Mouse (Mus musculus) CH12.LX (cell line): ENCODE results near the gene Ube2v1. TPM values are rescaled to one million over a fixed set of nuclear protein-coding genes. Genes with fewer than 3 reads are reported as not detected.

Experiments
- DNase-seq: peaks from one replicate; pipeline ENCODE4 v3.0.0-alpha.2; 2013; ENCODE audit errors: extremely low read depth
- H3K27ac ChIP-seq: 2 replicates; pipeline ENCODE4 v1.5.1; 2012; ENCODE audit warnings: low read depth, mild to moderate bottlenecking, control low read depth, moderate library complexity; ENCODE audit not compliant: insufficient read depth
- H3K27me3 ChIP-seq: replicated peaks from 2 replicates; pipeline ENCODE3; 2012; ENCODE audit warnings: inconsistent platforms
- H3K36me3 ChIP-seq, 2 experiments: replicated peaks in 1 of 2; 2 replicates each; pipeline versions ENCODE3 to v1.6.1; 2012; ENCODE audit warnings: inconsistent platforms in 1 of 2, low read length in 1 of 2, mild to moderate bottlenecking in 1 of 2, mixed read lengths in 1 of 2, moderate library complexity in 1 of 2; ENCODE audit not compliant: control insufficient read depth in 1 of 2, insufficient read depth in 1 of 2
- H3K4me1 ChIP-seq, 2 experiments: 2 replicates each; pipeline ENCODE4 v1.6.1; 2012; ENCODE audit warnings: inconsistent platforms in 1 of 2, moderate library complexity in 1 of 2; ENCODE audit not compliant: insufficient read depth in 2 of 2, control insufficient read depth in 1 of 2
- H3K4me2 ChIP-seq: 2 replicates; pipeline ENCODE4 v1.6.1; 2012; ENCODE audit warnings: low read depth, mild to moderate bottlenecking, control low read depth; ENCODE audit not compliant: poor library complexity, insufficient read depth, severe bottlenecking
- H3K4me3 ChIP-seq, 3 experiments: fragments of 150-350 bp in 1 of 3; sonication (generic) in 1 of 3; replicated peaks in 1 of 3; 2 replicates each; pipeline versions ENCODE3 to v1.5.1; 2011 to 2012; ENCODE audit warnings: low read depth in 2 of 3, low read length in 2 of 3, mild to moderate bottlenecking in 2 of 3, moderate library complexity in 2 of 3, control low read depth in 1 of 3, improper control_type of control experiment in 1 of 3, inconsistent platforms in 1 of 3, mixed read lengths in 1 of 3; ENCODE audit not compliant: poor library complexity in 1 of 3
- H3K79me2 ChIP-seq: replicated peaks from 2 replicates; pipeline ENCODE4 v1.6.1; 2012; ENCODE audit warnings: mild to moderate bottlenecking, moderate library complexity; ENCODE audit not compliant: control insufficient read depth, poor library complexity, insufficient read depth, severe bottlenecking; ENCODE audit errors: extremely low read depth
- H3K9ac ChIP-seq: 2 replicates; pipeline ENCODE4 v1.6.1; 2012; ENCODE audit warnings: low read depth, mild to moderate bottlenecking, control low read depth, moderate library complexity; ENCODE audit not compliant: insufficient read depth
- H3K9me3 ChIP-seq: replicated peaks from 2 replicates; pipeline ENCODE3; 2012; ENCODE audit warnings: low read length, inconsistent platforms, mixed read lengths
- BHLHE40 ChIP-seq: IDR thresholded peaks from 2 replicates; pipeline ENCODE4 v1.6.1; 2011; ENCODE audit warnings: mild to moderate bottlenecking, low read depth, low read length, improper control_type of control experiment
- CHD2 ChIP-seq: IDR thresholded peaks from 2 replicates; pipeline ENCODE4 v1.6.1; 2011; ENCODE audit warnings: low read length, improper control_type of control experiment
- EP300 ChIP-seq: IDR thresholded peaks from 2 replicates; pipeline ENCODE4 v1.6.1; 2011; ENCODE audit warnings: low read length, improper control_type of control experiment
- ETS1 ChIP-seq: conservative IDR thresholded peaks from 2 replicates; pipeline ENCODE4 v1.6.1; 2012; ENCODE audit warnings: low read depth, mild to moderate bottlenecking, inconsistent platforms, low read length, improper control_type of control experiment, moderate library complexity
- GABPA ChIP-seq: IDR thresholded peaks from 2 replicates; pipeline ENCODE4 v1.6.1; 2012; ENCODE audit warnings: low read depth, low read length, improper control_type of control experiment, inconsistent platforms; ENCODE audit not compliant: insufficient replicate concordance
- HCFC1 ChIP-seq: IDR thresholded peaks from 2 replicates; pipeline ENCODE4 v1.6.1; 2012; ENCODE audit warnings: low read depth, mild to moderate bottlenecking, inconsistent platforms, low read length, improper control_type of control experiment
- IRF4 ChIP-seq: IDR thresholded peaks from 2 replicates; pipeline ENCODE4 v1.6.1; 2014; ENCODE audit warnings: low read depth, mild to moderate bottlenecking, inconsistent platforms, low read length, improper control_type of control experiment
- KAT2A ChIP-seq: IDR thresholded peaks from 2 replicates; pipeline ENCODE4 v1.6.1; 2012; ENCODE audit warnings: low read length, improper control_type of control experiment, inconsistent platforms; ENCODE audit not compliant: insufficient replicate concordance
- MAFK ChIP-seq: IDR thresholded peaks from 2 replicates; pipeline ENCODE4 v1.6.1; 2011; ENCODE audit warnings: low read length, improper control_type of control experiment; ENCODE audit not compliant: insufficient replicate concordance
- MAX ChIP-seq: IDR thresholded peaks from 2 replicates; pipeline ENCODE4 v1.6.1; 2011; ENCODE audit warnings: low read length, improper control_type of control experiment
- MAZ ChIP-seq: IDR thresholded peaks from 2 replicates; pipeline ENCODE4 v1.6.1; 2012; ENCODE audit warnings: low read depth, mild to moderate bottlenecking, inconsistent platforms, low read length, improper control_type of control experiment, moderate library complexity
- MEF2A ChIP-seq: IDR thresholded peaks from 2 replicates; pipeline ENCODE4 v1.6.1; 2014; ENCODE audit warnings: low read depth, mild to moderate bottlenecking, inconsistent platforms, low read length, improper control_type of control experiment, borderline replicate concordance
- NRF1 ChIP-seq: IDR thresholded peaks from 2 replicates; pipeline ENCODE4 v1.6.1; 2014; ENCODE audit warnings: low read depth, mild to moderate bottlenecking, inconsistent platforms, low read length, improper control_type of control experiment, moderate library complexity
- POLR2A ChIP-seq: IDR thresholded peaks from 2 replicates; pipeline ENCODE4 v1.6.1; 2011; ENCODE audit warnings: low read depth, mild to moderate bottlenecking, improper control_type of control experiment, low read length
- RAD21 ChIP-seq: IDR thresholded peaks from 2 replicates; pipeline ENCODE4 v1.6.1; 2011; ENCODE audit warnings: low read depth, mild to moderate bottlenecking, low read length, improper control_type of control experiment, moderate library complexity
- SIN3A ChIP-seq: IDR thresholded peaks from 2 replicates; pipeline ENCODE4 v1.6.1; 2012; ENCODE audit warnings: low read length, improper control_type of control experiment, inconsistent platforms
- SMC3 ChIP-seq: IDR thresholded peaks from 2 replicates; pipeline ENCODE4 v1.6.1; 2011; ENCODE audit warnings: low read depth, low read length, improper control_type of control experiment
- TCF12 ChIP-seq: IDR thresholded peaks from 2 replicates; pipeline ENCODE4 v1.6.1; 2014; ENCODE audit warnings: low read depth, mild to moderate bottlenecking, inconsistent platforms, low read length, improper control_type of control experiment
- UBTF ChIP-seq: IDR thresholded peaks from 2 replicates; pipeline ENCODE4 v1.6.1; 2012; ENCODE audit warnings: low read depth, mild to moderate bottlenecking, inconsistent platforms, low read length, improper control_type of control experiment, moderate library complexity
- ZC3H11A ChIP-seq: IDR thresholded peaks from 2 replicates; pipeline ENCODE4 v1.6.1; 2012; ENCODE audit warnings: low read depth, mild to moderate bottlenecking, inconsistent platforms, low read length, improper control_type of control experiment
- ZMIZ1 ChIP-seq: IDR thresholded peaks from 2 replicates; pipeline ENCODE4 v1.6.1; 2012; ENCODE audit warnings: low read depth, mild to moderate bottlenecking, inconsistent platforms, low read length, improper control_type of control experiment
- dilution Hi-C: fragments of 300-500 bp; cut with MboI; formaldehyde crosslinking; loops from 2 replicates; pipeline ENCODE4 v1.14.3; 2020; ENCODE audit warnings: low sequenced_read_pairs; ENCODE audit not compliant: extremely low pct_unique_long_range_greater_than_20kb, extremely low pct_ligation_motif_present
- in situ Hi-C: fragments of 300-500 bp; cut with MboI; formaldehyde crosslinking; loops from 3 replicates; pipeline ENCODE4 v1.14.3; 2019; ENCODE audit warnings: low sequenced_read_pairs, low pct_ligation_motif_present, low pct_unique_long_range_greater_than_20kb, mixed read lengths
- polyA plus RNA-seq: library from polyadenylated mRNA; unstranded; fragments of >175 nt; gene quantifications from 2 replicates; pipeline ENCODE4 v1.2.1, GENCODE M21; 2012; ENCODE audit warnings: low read depth; ENCODE audit not compliant: insufficient read length
- total RNA-seq, 2 experiments: library from RNA; depleted of rRNA; stranded (reverse); fragments of 300-350 nt in 1 of 2; fragments of >200 nt in 1 of 2; gene quantifications; 2 replicates each; pipeline ENCODE4 v1.2.3; 2012 to 2014

The Ube2v1 gene
- total and polyA plus RNA-seq, 3 experiments, result 92.8 to 184 (median 126) TPM

GRCm38 (mm10) chr2:167568112-167568511, 63.8 kb downstream of the Ube2v1 start:
- dilution Hi-C loops (no loop called here), in situ Hi-C loops (no loop called here)
- H3K79me2 ChIP-seq, result no peaks in the 10 kb centered on the region
- peaks cover 33 to 69% of the 10 kb centered on the region in 2 experiments for H3K4me1 ChIP-seq
- H3K36me3 ChIP-seq, result peaks cover 0 to 33% of the 10 kb centered on the region in 2 experiments
- H3K9ac ChIP-seq, result no peak overlapping the region
- H3K27ac ChIP-seq, result no peak overlapping the region
- H3K27me3 ChIP-seq, result no peaks in the 10 kb centered on the region
- H3K4me2 ChIP-seq, result no peak overlapping the region
- H3K9me3 ChIP-seq, result no peaks in the 10 kb centered on the region
- DNase-seq, result no peak
- no peak overlapping the region for H3K4me3 ChIP-seq
- no peak for TF ChIP-seq CHD2
- no peak for TF ChIP-seq SIN3A
- no peak for TF ChIP-seq UBTF
- no peak for TF ChIP-seq ZMIZ1
- TF ChIP-seq NRF1, result no peak

DNA sequence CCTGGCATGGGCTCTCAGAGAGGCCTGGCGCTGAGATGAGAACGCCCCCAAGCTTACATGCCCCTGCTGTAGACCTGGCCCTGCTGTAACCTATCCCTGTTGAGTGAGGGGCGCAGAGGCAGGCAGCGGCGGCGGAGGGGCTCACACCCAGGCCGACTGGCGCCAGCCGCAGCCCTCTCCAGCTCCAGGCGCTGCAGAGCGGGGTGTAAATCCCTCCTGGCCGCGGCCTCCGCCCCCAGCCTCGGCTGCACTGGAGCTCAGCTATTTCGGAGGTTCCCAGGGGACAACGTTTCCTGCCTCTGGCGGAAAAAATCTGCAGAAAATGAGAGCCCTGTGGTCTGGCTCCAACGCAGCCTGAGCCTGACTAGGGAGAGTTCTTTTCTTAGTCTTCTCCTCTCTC, 66.2 kb downstream of the Ube2v1 start:
- peak; percentile 93 for DNase-seq
- Histone ChIP-seq H3K9me3 (no peaks in the 10 kb centered on the region), H3K4me1 (peaks cover 28 to 59% of the 10 kb centered on the region in 2 experiments), H3K4me3 (peak overlapping the region in 1 of 3 experiments; percentile 27), H3K79me2 (no peaks in the 10 kb centered on the region), H3K36me3 (peaks cover 0 to 20% of the 10 kb centered on the region in 2 experiments), H3K27me3 (no peaks in the 10 kb centered on the region), H3K9ac (peak overlapping the region; percentile 18; the same call in 1 of the 2 replicates), H3K27ac (peak overlapping the region; percentile 70), H3K4me2 (peak overlapping the region; percentile 58)
- dilution Hi-C loops (no loop called here), in situ Hi-C loops (no loop called here)
- TF ChIP-seq IRF4, result peak; percentile 75
- TF ChIP-seq MEF2A, result peak; percentile 98
- TF ChIP-seq RAD21, result peak; percentile 9
- TF ChIP-seq NRF1, result no peak
- peak; percentile 90 for TF ChIP-seq TCF12
- peak; percentile 78 for TF ChIP-seq ETS1
- TF ChIP-seq MAX, result 0 out of 2 replicates have a peak, but pooled peaks have one; percentile 29
- TF ChIP-seq CHD2, result peak; percentile 46; the same call in 1 of the 2 replicates
- peak; percentile 47 for TF ChIP-seq POLR2A
- TF ChIP-seq GABPA, result no peak
- 0 out of 2 replicates have a peak, but pooled peaks have one; percentile 51 for TF ChIP-seq KAT2A
- TF ChIP-seq ZC3H11A, result no peak
- peak; percentile 75 for TF ChIP-seq BHLHE40
- TF ChIP-seq MAZ, result peak; percentile 91
- TF ChIP-seq SMC3, result peak; percentile 24; the same call in 1 of the 2 replicates
- no peak for TF ChIP-seq HCFC1
- TF ChIP-seq EP300, result peak; percentile 90
- peak; percentile 78 for TF ChIP-seq UBTF
- 0 out of 2 replicates have a peak, but pooled peaks have one; percentile 44 for TF ChIP-seq MAFK
